Mouse (Mus musculus): ENCODE results near the gene Fbxo2. TPM values are rescaled to one million over a fixed set of nuclear protein-coding genes. Genes with fewer than 3 reads are reported as not detected.
"Not testable (repeated sequence)": the region's sequence is repeated elsewhere in the genome, so short reads cannot be mapped to it uniquely, and the experiment has no call there.

Gene Fbxo2
- polyA plus RNA-seq, 1 experiment, result 172 TPM

DNA sequence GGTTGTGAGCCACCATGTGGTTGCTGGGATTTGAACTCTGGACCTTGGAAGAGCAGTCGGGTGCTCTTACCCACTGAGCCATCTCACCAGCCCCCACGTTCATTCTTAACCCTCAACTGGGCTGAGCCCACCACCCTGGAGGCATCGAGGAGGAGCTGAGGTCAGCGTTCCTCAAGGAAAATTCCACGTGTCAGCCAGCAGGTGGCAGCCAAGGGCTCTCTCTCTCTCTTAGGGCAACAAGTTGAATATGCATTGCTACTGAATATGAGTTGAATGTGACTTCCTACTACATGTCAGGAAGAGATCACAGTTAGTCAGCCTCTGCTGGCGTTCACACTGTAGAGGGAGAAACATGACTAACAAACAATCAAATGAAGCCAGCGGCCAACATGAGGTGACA lies 7.9 kb downstream of the Fbxo2 start:
- TF ChIP-seq POLR2A (IDR thresholded peaks at IDR 0.05; ENCODE audit: borderline replicate concordance, insufficient read depth, low read length) (no peak), CTCF (IDR thresholded peaks at IDR 0.05; ENCODE audit: borderline replicate concordance, insufficient read depth, low read depth, low read length) (peak; percentile 87)
- H3K27me3 ChIP-seq (ENCODE audit: control insufficient read depth, insufficient read depth, low read length), result peaks cover under 1% of the 10 kb centered on the region; the same call in 1 of the 2 replicates
- no peak overlapping the region for H3K27ac ChIP-seq (ENCODE audit: insufficient read depth, low read length)
- H3K4me3 ChIP-seq (replicated peaks; ENCODE audit: insufficient read depth, low read depth, low read length), result no peak overlapping the region
- H3K4me1 ChIP-seq (ENCODE audit: control insufficient read depth, insufficient read depth, low read length), result peaks cover 3% of the 10 kb centered on the region; the same call in 1 of the 2 replicates
- peak; percentile 61 to 66 for DNase-seq
- WGBS, result 23% methylated on average over 7 of the region's 7 CpGs

DNA sequence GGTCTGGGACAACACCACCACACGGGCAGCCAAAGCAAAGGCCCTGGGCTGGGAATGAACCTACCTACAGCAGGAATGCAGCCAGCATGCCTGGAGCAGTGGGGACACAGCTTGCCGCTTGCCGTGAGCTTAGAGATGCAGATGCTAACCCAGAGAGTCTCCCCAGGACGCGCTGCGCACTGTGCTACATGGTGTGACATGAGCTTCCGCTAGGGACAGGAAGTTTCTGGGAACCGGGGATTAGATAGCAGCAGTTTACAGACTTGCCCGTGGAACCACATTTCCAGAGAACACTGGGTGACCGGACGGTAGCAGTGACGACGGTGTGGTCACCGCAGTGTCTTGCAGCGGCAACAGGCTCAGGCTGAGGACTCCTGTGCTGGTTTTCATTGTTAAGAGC lies 9.2 kb downstream of the Fbxo2 start:
- peaks cover 1% of the 10 kb centered on the region; the same call in 1 of the 2 replicates for H3K27me3 ChIP-seq (ENCODE audit: control insufficient read depth, insufficient read depth, low read length)
- H3K4me1 ChIP-seq (ENCODE audit: control insufficient read depth, insufficient read depth, low read length), result no peaks in the 10 kb centered on the region
- DNase-seq, result peak in 1 of 2 experiments; percentile 21
- 46% methylated on average over 15 of the region's 15 CpGs for WGBS
- H3K27ac ChIP-seq (ENCODE audit: insufficient read depth, low read length), result no peak overlapping the region
- TF ChIP-seq CTCF (IDR thresholded peaks at IDR 0.05; ENCODE audit: borderline replicate concordance, insufficient read depth, low read depth, low read length) (no peak), POLR2A (IDR thresholded peaks at IDR 0.05; ENCODE audit: borderline replicate concordance, insufficient read depth, low read length) (no peak)
- H3K4me3 ChIP-seq (replicated peaks; ENCODE audit: insufficient read depth, low read depth, low read length), result no peak overlapping the region

- TF ChIP-seq CTCF (IDR thresholded peaks at IDR 0.05; ENCODE audit: borderline replicate concordance, insufficient read depth, low read depth, low read length), result peak; percentile 98
- no peak for TF ChIP-seq POLR2A (IDR thresholded peaks at IDR 0.05; ENCODE audit: borderline replicate concordance, insufficient read depth, low read length)
- H3K4me3 ChIP-seq (replicated peaks; ENCODE audit: insufficient read depth, low read depth, low read length), result no peak overlapping the region
- H3K27me3 ChIP-seq (ENCODE audit: control insufficient read depth, insufficient read depth, low read length), result peaks cover 1% of the 10 kb centered on the region; the same call in 1 of the 2 replicates
- WGBS, result 0% methylated on average over 2 of the region's 2 CpGs
- peak; percentile 54 to 69 for DNase-seq
- H3K4me1 ChIP-seq (ENCODE audit: control insufficient read depth, insufficient read depth, low read length), result no peaks in the 10 kb centered on the region
- H3K27ac ChIP-seq (ENCODE audit: insufficient read depth, low read length), result no peak overlapping the region
Observed at GRCm38 (mm10) chr4:148170842-148171241, 10.4 kb downstream of the Fbxo2 start.

GRCm38 (mm10) chr4:148171261-148171660 lies 10.8 kb downstream of the Fbxo2 start:
- Histone ChIP-seq H3K27me3 (ENCODE audit: control insufficient read depth, insufficient read depth, low read length) (peaks cover 1% of the 10 kb centered on the region; the same call in 1 of the 2 replicates), H3K27ac (ENCODE audit: insufficient read depth, low read length) (no peak overlapping the region), H3K4me1 (ENCODE audit: control insufficient read depth, insufficient read depth, low read length) (no peaks in the 10 kb centered on the region), H3K4me3 (replicated peaks; ENCODE audit: insufficient read depth, low read depth, low read length) (no peak overlapping the region)
- TF ChIP-seq CTCF (IDR thresholded peaks at IDR 0.05; ENCODE audit: borderline replicate concordance, insufficient read depth, low read depth, low read length) (no peak), POLR2A (IDR thresholded peaks at IDR 0.05; ENCODE audit: borderline replicate concordance, insufficient read depth, low read length) (no peak)
- DNase-seq, result no peak
- WGBS, result 86% methylated on average over 3 of the region's 3 CpGs

GRCm38 (mm10) chr4:148173811-148174494 lies 13.5 kb downstream of the Fbxo2 start:
- Histone ChIP-seq H3K27ac (ENCODE audit: insufficient read depth, low read length) (no peak overlapping the region), H3K27me3 (ENCODE audit: control insufficient read depth, insufficient read depth, low read length) (peaks cover 1% of the 10 kb centered on the region; the same call in 1 of the 2 replicates), H3K4me3 (replicated peaks; ENCODE audit: insufficient read depth, low read depth, low read length) (no peak overlapping the region), H3K4me1 (ENCODE audit: control insufficient read depth, insufficient read depth, low read length) (no peaks in the 10 kb centered on the region)
- 2% methylated on average over 30 of the region's 30 CpGs for WGBS
- TF ChIP-seq CTCF (IDR thresholded peaks at IDR 0.05; ENCODE audit: borderline replicate concordance, insufficient read depth, low read depth, low read length), result no peak
- no peak for TF ChIP-seq POLR2A (IDR thresholded peaks at IDR 0.05; ENCODE audit: borderline replicate concordance, insufficient read depth, low read length)
- DNase-seq, result peak; percentile 68 to 81

DNA sequence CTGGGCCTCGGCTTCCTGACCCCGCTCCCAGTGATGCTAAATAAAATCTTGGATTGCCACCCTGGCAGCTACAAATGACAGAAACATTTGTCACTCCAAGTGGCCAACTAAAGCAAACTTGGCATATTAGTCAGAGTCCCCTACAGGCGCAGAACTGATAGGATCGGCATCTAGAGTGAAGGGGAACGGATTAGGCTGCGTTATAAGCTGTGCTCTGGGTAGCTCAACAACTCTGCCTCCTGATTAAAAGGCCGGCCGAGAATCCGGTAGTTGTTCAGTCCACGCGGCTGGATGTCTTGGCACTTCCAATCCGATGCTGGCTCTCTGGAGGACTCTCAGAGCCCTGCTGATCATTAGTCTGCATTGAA lies 14.1 kb downstream of the Fbxo2 start:
- WGBS, result 13% methylated on average over 12 of the region's 12 CpGs
- Histone ChIP-seq H3K4me1 (ENCODE audit: control insufficient read depth, insufficient read depth, low read length) (no peaks in the 10 kb centered on the region), H3K4me3 (replicated peaks; ENCODE audit: insufficient read depth, low read depth, low read length) (no peak overlapping the region), H3K27ac (ENCODE audit: insufficient read depth, low read length) (no peak overlapping the region), H3K27me3 (ENCODE audit: control insufficient read depth, insufficient read depth, low read length) (peaks cover 1% of the 10 kb centered on the region; the same call in 1 of the 2 replicates)
- no peak for DNase-seq
- no peak for TF ChIP-seq POLR2A (IDR thresholded peaks at IDR 0.05; ENCODE audit: borderline replicate concordance, insufficient read depth, low read length)
- TF ChIP-seq CTCF (IDR thresholded peaks at IDR 0.05; ENCODE audit: borderline replicate concordance, insufficient read depth, low read depth, low read length), result no peak

- H3K27me3 ChIP-seq (ENCODE audit: control insufficient read depth, insufficient read depth, low read length); H3K4me3 ChIP-seq (replicated peaks; ENCODE audit: insufficient read depth, low read depth, low read length); DNase-seq; H3K4me1 ChIP-seq (ENCODE audit: control insufficient read depth, insufficient read depth, low read length); H3K27ac ChIP-seq (ENCODE audit: insufficient read depth, low read length): not testable (repeated sequence)
- WGBS, result 87% methylated on average over 5 of the region's 6 CpGs
Observed at GRCm38 (mm10) chr4:148176603-148177002, 16.2 kb downstream of the Fbxo2 start.

GRCm38 (mm10) chr4:148177716-148178115 lies 17.3 kb downstream of the Fbxo2 start:
- H3K27ac ChIP-seq (ENCODE audit: insufficient read depth, low read length), result no peak overlapping the region
- H3K4me3 ChIP-seq (replicated peaks; ENCODE audit: insufficient read depth, low read depth, low read length), result no peak overlapping the region
- TF ChIP-seq POLR2A (IDR thresholded peaks at IDR 0.05; ENCODE audit: borderline replicate concordance, insufficient read depth, low read length) (no peak), CTCF (IDR thresholded peaks at IDR 0.05; ENCODE audit: borderline replicate concordance, insufficient read depth, low read depth, low read length) (no peak)
- no peak for DNase-seq
- H3K27me3 ChIP-seq (ENCODE audit: control insufficient read depth, insufficient read depth, low read length), result peaks cover 1% of the 10 kb centered on the region; the same call in 1 of the 2 replicates
- no peaks in the 10 kb centered on the region for H3K4me1 ChIP-seq (ENCODE audit: control insufficient read depth, insufficient read depth, low read length)

Measured in cerebellum, adult 2 months (tissue).